Mouse (Mus musculus) midbrain, embryonic 12.5 days (tissue): ENCODE data around the gene Prmt9. TPM values are rescaled to one million over a fixed set of nuclear protein-coding genes. Genes with fewer than 3 reads are reported as not detected.
A peak's percentile ranks its signal among the peaks of the same experiment; 100 is the strongest.

Experiments used
- ATAC-seq: fragments of 200-750 bp; cut with Nextera tagmentation; 2 replicates; pipeline ENCODE4 v1.8.0; 2017; ENCODE audit warnings: low read depth, moderate TSS enrichment, moderate library complexity; ENCODE audit not compliant: low FRiP score
- H3K27ac ChIP-seq: fragments of 300-500 bp; sonication (generic); replicated peaks from 2 replicates; pipeline ENCODE4 v1.5.1; 2016; ENCODE audit warnings: mild to moderate bottlenecking
- H3K27me3 ChIP-seq: fragments of 300-500 bp; sonication (generic); 2 replicates; pipeline ENCODE4 v1.6.1; 2016; ENCODE audit warnings: mild to moderate bottlenecking
- H3K36me3 ChIP-seq: fragments of 300-500 bp; sonication (generic); 2 replicates; pipeline ENCODE4 v1.6.1; 2016
- H3K4me1 ChIP-seq: fragments of 300-500 bp; sonication (generic); 2 replicates; pipeline ENCODE4 v1.6.1; 2016
- H3K4me2 ChIP-seq: fragments of 300-500 bp; sonication (generic); replicated peaks from 2 replicates; pipeline ENCODE4 v1.6.1; 2016; ENCODE audit warnings: mild to moderate bottlenecking, moderate library complexity
- H3K4me3 ChIP-seq: fragments of 300-500 bp; sonication (generic); 2 replicates; pipeline ENCODE4 v1.5.1; 2016; ENCODE audit warnings: mild to moderate bottlenecking
- H3K9ac ChIP-seq: fragments of 300-500 bp; sonication (generic); replicated peaks from 2 replicates; pipeline ENCODE4 v1.6.1; 2016; ENCODE audit warnings: mild to moderate bottlenecking, moderate library complexity
- H3K9me3 ChIP-seq: fragments of 300-500 bp; sonication (generic); 2 replicates; pipeline ENCODE4 v1.6.1; 2016; ENCODE audit warnings: mild to moderate bottlenecking
- WGBS: fragments of 180-500 bp; shearing (Covaris S2); methylation state at CpG from one replicate; pipeline ENCODE4 v1.1.7; 2016; 5-methylcytosine and 5-hydroxymethylcytosine counted together
- polyA plus RNA-seq: library from polyadenylated mRNA; unstranded; fragments of >200 nt; fragmentation: Nextera tagmentation; extraction: Ambion mirVana; gene quantifications from 2 replicates; pipeline ENCODE4 v1.2.1, GENCODE M21; 2016

Gene Prmt9
- polyA plus RNA-seq, 1 experiment from 2014 or later: 22.9 TPM

- Histone ChIP-seq H3K4me1 (no peaks in the 10 kb centered on the region), H3K27ac (no peak overlapping the region), H3K9ac (no peak overlapping the region), H3K4me2 (no peak overlapping the region), H3K27me3 (no peaks in the 10 kb centered on the region), H3K9me3 (no peaks in the 10 kb centered on the region), H3K36me3 (no peaks in the 10 kb centered on the region), H3K4me3 (no peak overlapping the region)
- 81% methylated on average over 12 of the region's 12 CpGs for WGBS
- ATAC-seq: no peak
These were observed 12.4 kb upstream of the Prmt9 start for GRCm38 (mm10) chr8:77536821-77537220.

GRCm38 (mm10) chr8:77538256-77538655 is 10.9 kb upstream of the Prmt9 start:
- Histone ChIP-seq H3K4me2 (no peak overlapping the region), H3K9ac (no peak overlapping the region), H3K4me1 (no peaks in the 10 kb centered on the region), H3K27me3 (no peaks in the 10 kb centered on the region), H3K9me3 (no peaks in the 10 kb centered on the region), H3K36me3 (no peaks in the 10 kb centered on the region), H3K4me3 (no peak overlapping the region), H3K27ac (no peak overlapping the region)
- WGBS: 79% methylated on average over 1 of the region's 1 CpGs
- ATAC-seq: no peak

- no peaks in the 10 kb centered on the region for H3K4me1 ChIP-seq
- no peaks in the 10 kb centered on the region for H3K27me3 ChIP-seq
- no peak overlapping the region for H3K9ac ChIP-seq
- 91% methylated on average over 6 of the region's 6 CpGs for WGBS
- no peak overlapping the region for H3K27ac ChIP-seq
- no peak overlapping the region for H3K4me2 ChIP-seq
- no peaks in the 10 kb centered on the region for H3K9me3 ChIP-seq
- ATAC-seq: no peak
- no peak overlapping the region for H3K4me3 ChIP-seq
- H3K36me3 ChIP-seq: no peaks in the 10 kb centered on the region
These were observed 5.9 kb upstream of the Prmt9 start for GRCm38 (mm10) chr8:77543152-77543777.

- Histone ChIP-seq H3K27me3 (no peaks in the 10 kb centered on the region), H3K9ac (no peak overlapping the region), H3K4me2 (no peak overlapping the region), H3K9me3 (no peaks in the 10 kb centered on the region), H3K27ac (no peak overlapping the region), H3K4me3 (no peak overlapping the region), H3K36me3 (no peaks in the 10 kb centered on the region), H3K4me1 (no peaks in the 10 kb centered on the region)
- no peak for ATAC-seq
- WGBS: 68% methylated on average over 3 of the region's 3 CpGs
These were observed 4.8 kb upstream of the Prmt9 start for GRCm38 (mm10) chr8:77544428-77544827.

- no peaks in the 10 kb centered on the region for H3K9me3 ChIP-seq
- H3K4me2 ChIP-seq: no peak overlapping the region
- H3K4me3 ChIP-seq: no peak overlapping the region
- 90% methylated on average over 4 of the region's 4 CpGs for WGBS
- no peaks in the 10 kb centered on the region for H3K27me3 ChIP-seq
- no peak overlapping the region for H3K9ac ChIP-seq
- H3K27ac ChIP-seq: no peak overlapping the region
- no peak for ATAC-seq
- H3K36me3 ChIP-seq: no peaks in the 10 kb centered on the region
- H3K4me1 ChIP-seq: peaks cover 3% of the 10 kb centered on the region
These were observed 3.6 kb upstream of the Prmt9 start for GRCm38 (mm10) chr8:77545616-77546015.

- Histone ChIP-seq H3K9me3 (no peaks in the 10 kb centered on the region), H3K27ac (peak overlapping the region; percentile 87; the same call in 1 of the 2 replicates), H3K4me2 (peak overlapping the region; percentile 73), H3K9ac (peak overlapping the region; percentile 92), H3K4me1 (peaks cover 8% of the 10 kb centered on the region), H3K4me3 (peak overlapping the region; percentile 80), H3K27me3 (no peaks in the 10 kb centered on the region), H3K36me3 (peaks cover 28% of the 10 kb centered on the region)
- ATAC-seq: no peak
- 26% methylated on average over 7 of the region's 7 CpGs for WGBS
These were observed 834 bp downstream of the Prmt9 start for GRCm38 (mm10) chr8:77549881-77550580.

GRCm38 (mm10) chr8:77552491-77552890 is 3.3 kb downstream of the Prmt9 start:
- Histone ChIP-seq H3K9me3 (no peaks in the 10 kb centered on the region), H3K27ac (no peak overlapping the region), H3K4me3 (no peak overlapping the region), H3K4me2 (no peak overlapping the region), H3K27me3 (no peaks in the 10 kb centered on the region), H3K9ac (no peak overlapping the region), H3K36me3 (peaks cover 47% of the 10 kb centered on the region), H3K4me1 (peaks cover 8% of the 10 kb centered on the region)
- 91% methylated on average over 3 of the region's 3 CpGs for WGBS
- ATAC-seq: no peak

GRCm38 (mm10) chr8:77561441-77561840 is 12.2 kb downstream of the Prmt9 start:
- no peak overlapping the region for H3K4me2 ChIP-seq
- no peak for ATAC-seq
- no peak overlapping the region for H3K27ac ChIP-seq
- H3K4me1 ChIP-seq: no peaks in the 10 kb centered on the region
- no peak overlapping the region for H3K9ac ChIP-seq
- peaks cover 68% of the 10 kb centered on the region for H3K36me3 ChIP-seq
- H3K9me3 ChIP-seq: no peaks in the 10 kb centered on the region
- WGBS: 90% methylated on average over 3 of the region's 3 CpGs
- H3K4me3 ChIP-seq: no peak overlapping the region
- H3K27me3 ChIP-seq: no peaks in the 10 kb centered on the region

- H3K4me3 ChIP-seq: no peak overlapping the region
- peaks cover 39% of the 10 kb centered on the region for H3K36me3 ChIP-seq
- H3K4me2 ChIP-seq: no peak overlapping the region
- no peak overlapping the region for H3K9ac ChIP-seq
- no peaks in the 10 kb centered on the region for H3K27me3 ChIP-seq
- H3K9me3 ChIP-seq: no peaks in the 10 kb centered on the region
- no peaks in the 10 kb centered on the region for H3K4me1 ChIP-seq
- 88% methylated on average over 5 of the region's 5 CpGs for WGBS
- no peak overlapping the region for H3K27ac ChIP-seq
- ATAC-seq: no peak
These were observed 25.0 kb downstream of the Prmt9 start for GRCm38 (mm10) chr8:77574229-77574628.

GRCm38 (mm10) chr8:77577674-77578073 is 28.5 kb downstream of the Prmt9 start:
- ATAC-seq: no peak
- Histone ChIP-seq H3K4me3 (no peak overlapping the region), H3K9me3 (no peaks in the 10 kb centered on the region), H3K27me3 (no peaks in the 10 kb centered on the region), H3K36me3 (peaks cover 46% of the 10 kb centered on the region), H3K4me1 (no peaks in the 10 kb centered on the region), H3K27ac (no peak overlapping the region), H3K4me2 (no peak overlapping the region), H3K9ac (no peak overlapping the region)
- 95% methylated on average over 7 of the region's 7 CpGs for WGBS

GRCm38 (mm10) chr8:77584174-77584573 is 35.0 kb downstream of the Prmt9 start:
- H3K4me3 ChIP-seq: no peak overlapping the region
- H3K4me1 ChIP-seq: no peaks in the 10 kb centered on the region
- H3K27me3 ChIP-seq: no peaks in the 10 kb centered on the region
- no peaks in the 10 kb centered on the region for H3K9me3 ChIP-seq
- no peak overlapping the region for H3K4me2 ChIP-seq
- H3K9ac ChIP-seq: no peak overlapping the region
- peaks cover 26% of the 10 kb centered on the region for H3K36me3 ChIP-seq
- no peak overlapping the region for H3K27ac ChIP-seq
- no peak for ATAC-seq
- 90% methylated on average over 4 of the region's 4 CpGs for WGBS

GRCm38 (mm10) chr8:77609621-77610020 is 60.4 kb downstream of the Prmt9 start:
- no peak for ATAC-seq
- 10% methylated on average over 7 of the region's 7 CpGs for WGBS
- Histone ChIP-seq H3K4me2 (peak overlapping the region; percentile 81), H3K27me3 (no peaks in the 10 kb centered on the region), H3K9me3 (no peaks in the 10 kb centered on the region), H3K36me3 (peaks cover 11% of the 10 kb centered on the region), H3K4me1 (peaks cover 13% of the 10 kb centered on the region), H3K27ac (no peak overlapping the region), H3K9ac (peak overlapping the region; percentile 71), H3K4me3 (peak overlapping the region; percentile 81)
